Mouse (Mus musculus) left cerebral cortex, postnatal 36 days (tissue): Measurements from ENCODE around the gene Ngly1. TPM values are rescaled to one million over a fixed set of nuclear protein-coding genes. Genes with fewer than 3 reads are reported as not detected.
"Not testable (repeated sequence)": the region's sequence is repeated elsewhere in the genome, so short reads cannot be mapped to it uniquely, and the experiment has no call there.

Experiments used
- DNase-seq, 2 experiments: peaks; one replicate each; pipeline ENCODE4 v3.0.0; 2021 to 2022; ENCODE audit warnings: low spot score in 2 of 2, mixed read lengths in 1 of 2
- intact Hi-C: fragments of 180-260 bp; cut with DNase I; formaldehyde crosslinking; loops from one replicate; pipeline ENCODE4 v1.15.1; 2025
- total RNA-seq, 2 experiments: library from RNA; stranded (reverse); gene quantifications; 2 replicates each; pipeline ENCODE4 v1.2.3; 2021

The Ngly1 gene
- total RNA-seq, 2 experiments from 2014 or later, result 29.1 to 33.4 TPM

GRCm38 (mm10) chr14:16250099-16250498, 1.0 kb downstream of the Ngly1 start:
- no peak for DNase-seq
- intact Hi-C loops, result no loop called here

DNA sequence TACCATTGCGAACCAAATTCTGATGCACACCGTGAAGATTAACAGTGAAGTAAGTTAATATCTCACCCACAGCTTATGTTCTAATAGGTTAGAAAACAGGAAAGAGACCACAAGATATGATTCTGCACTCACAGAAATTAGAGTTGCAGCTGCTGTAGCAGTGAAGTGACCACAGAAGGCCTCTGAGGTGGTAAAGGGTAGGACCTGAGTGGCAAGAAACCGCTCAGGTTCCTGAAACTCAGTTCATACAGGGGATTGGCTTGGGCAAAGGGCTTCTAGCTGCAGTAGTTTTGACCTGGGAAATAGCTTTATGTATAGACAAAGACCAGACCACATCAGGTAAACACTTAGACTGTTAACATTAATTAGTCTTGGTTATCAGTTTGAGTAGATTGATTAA, 6.7 kb downstream of the Ngly1 start:
- intact Hi-C loops, result no loop called here

DNA sequence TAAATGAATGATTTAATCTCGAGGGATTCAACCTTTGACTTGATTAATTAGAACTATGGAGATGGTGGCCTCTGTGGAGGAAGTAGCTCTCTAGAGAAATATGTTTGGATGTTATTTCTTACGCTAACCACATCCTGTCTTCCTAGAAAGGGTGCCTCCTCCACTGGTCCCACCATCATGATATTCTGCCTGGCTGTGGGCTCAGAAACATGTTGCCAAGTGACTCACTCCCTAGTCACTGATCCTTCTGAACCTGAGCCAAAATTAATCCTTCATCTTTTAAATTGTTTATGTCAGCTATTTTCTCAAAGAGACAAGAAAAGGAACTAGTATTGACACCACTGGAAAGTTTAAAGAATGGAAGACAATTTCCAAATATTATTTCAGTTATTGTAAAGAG, 7.1 kb downstream of the Ngly1 start:
- DNase-seq, result no peak
- intact Hi-C loops, result no loop called here

More for the DNA sequence above, 6.7 kb downstream of the Ngly1 start:
- no peak for DNase-seq

- intact Hi-C loops, result no loop called here
- DNase-seq, result no peak
These were observed 11.5 kb downstream of the Ngly1 start for GRCm38 (mm10) chr14:16260541-16260940.

DNA sequence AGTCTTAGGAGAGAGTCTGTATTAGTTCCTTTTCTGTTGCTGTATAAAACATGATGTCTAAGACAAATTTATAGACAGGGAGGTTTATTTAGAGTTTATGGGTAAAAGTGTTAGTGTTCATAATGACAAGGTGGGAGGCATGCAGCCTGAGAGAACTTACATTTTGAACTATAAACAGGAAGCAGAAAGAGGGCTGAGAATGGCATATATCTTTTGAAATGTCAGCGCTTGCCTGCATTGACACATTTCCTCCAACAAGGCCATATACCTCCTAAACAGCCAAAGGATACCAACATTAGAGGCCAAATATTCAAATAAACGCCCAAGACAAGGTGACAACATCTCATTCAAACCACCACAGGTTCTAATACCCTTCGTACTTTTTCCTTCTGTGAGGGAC, 12.8 kb downstream of the Ngly1 start:
- intact Hi-C loops, result no loop called here
- no peak for DNase-seq

DNA sequence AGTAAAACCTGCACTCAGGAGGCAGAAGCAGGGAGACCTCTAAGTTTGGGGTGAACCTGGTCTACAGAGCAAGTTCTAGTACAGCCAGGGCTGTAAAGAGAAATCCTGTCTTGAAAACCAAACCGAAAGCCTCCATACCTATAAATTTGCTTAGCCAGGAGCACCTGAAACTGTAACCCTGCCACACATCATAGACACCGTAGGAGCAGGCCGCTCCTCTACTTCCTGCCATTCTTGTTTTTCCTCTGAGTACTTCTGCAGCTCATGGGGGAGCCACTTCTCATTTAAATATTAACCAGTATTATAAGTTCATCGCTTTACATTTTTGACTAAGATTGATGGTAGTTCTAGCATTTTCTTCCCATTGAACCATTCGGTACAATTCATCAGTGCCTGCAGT, 17.9 kb downstream of the Ngly1 start:
- intact Hi-C loops, result no loop called here
- DNase-seq, result no peak

GRCm38 (mm10) chr14:16269776-16270175, 20.7 kb downstream of the Ngly1 start:
- intact Hi-C loops, result no loop called here

GRCm38 (mm10) chr14:16273677-16274076, 24.6 kb downstream of the Ngly1 start:
- no peak for DNase-seq
- intact Hi-C loops, result no loop called here

More at GRCm38 (mm10) chr14:16269776-16270175, 20.7 kb downstream of the Ngly1 start:
- no peak for DNase-seq

DNA sequence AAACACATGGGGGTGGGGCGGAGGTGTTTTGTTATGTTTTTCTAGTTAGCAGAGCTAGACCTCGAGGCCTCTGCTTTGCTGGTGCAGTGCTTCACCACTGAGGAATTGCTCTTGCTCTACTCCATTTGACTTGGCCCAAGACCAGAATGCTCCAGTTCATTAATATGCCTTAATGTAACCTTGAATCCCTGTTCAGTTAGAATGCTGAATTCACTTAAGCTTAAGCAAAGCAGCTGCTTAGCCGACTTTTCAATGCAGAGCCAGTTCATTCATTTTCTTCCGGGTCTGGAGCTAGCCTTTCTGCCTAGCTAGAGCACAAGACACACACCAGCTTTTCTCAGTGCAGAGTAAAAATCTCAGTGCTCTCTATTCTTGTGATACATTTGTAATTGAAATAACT, 30.1 kb downstream of the Ngly1 start:
- intact Hi-C loops, result no loop called here
- no peak for DNase-seq

GRCm38 (mm10) chr14:16283966-16284365, 34.9 kb downstream of the Ngly1 start:
- no peak for DNase-seq
- intact Hi-C loops, result no loop called here

DNA sequence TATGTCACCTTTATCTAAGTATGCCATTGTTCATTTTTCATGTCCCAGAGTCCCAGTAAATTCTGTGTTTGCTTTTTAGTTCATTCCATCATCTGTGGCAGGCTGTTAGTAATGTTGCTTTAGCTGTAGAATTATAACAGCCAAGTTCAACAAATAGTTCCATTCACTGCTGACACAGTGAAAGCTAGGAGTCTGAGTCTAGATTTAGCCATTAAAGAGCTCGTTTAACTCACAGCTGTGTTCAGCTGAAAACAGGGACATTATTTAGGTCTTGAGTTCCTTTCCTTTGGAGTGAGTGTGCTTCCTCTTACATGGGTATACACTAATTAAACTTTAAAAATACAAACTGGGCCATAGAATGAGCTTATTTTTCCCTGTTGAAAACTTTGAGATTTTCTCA, 43.3 kb downstream of the Ngly1 start:
- intact Hi-C loops, result no loop called here
- DNase-seq, result no peak

DNA sequence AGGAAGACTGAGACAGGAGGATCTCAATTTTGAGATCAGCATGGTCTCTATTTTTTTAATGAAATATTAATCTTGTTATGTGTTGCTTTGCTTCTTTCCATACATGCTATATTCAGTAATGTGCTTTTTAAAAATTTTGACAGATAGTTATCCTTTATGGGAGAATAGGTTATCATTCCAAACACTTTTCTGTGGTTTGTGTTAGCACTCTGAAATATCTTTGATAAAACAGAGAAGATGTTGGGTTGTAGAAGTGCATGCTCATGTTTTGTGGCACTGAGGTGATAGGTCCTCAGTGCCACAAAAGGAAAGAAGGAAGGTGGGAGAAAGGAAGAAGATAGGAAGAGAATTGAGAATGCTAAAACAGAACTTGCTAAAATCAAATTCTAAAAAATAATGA, 43.9 kb downstream of the Ngly1 start:
- no peak for DNase-seq
- intact Hi-C loops, result no loop called here

- intact Hi-C loops, result no loop called here
- no peak for DNase-seq
These were observed 44.8 kb downstream of the Ngly1 start for GRCm38 (mm10) chr14:16293921-16294320.

- intact Hi-C loops, result loop anchor here (5.0 kb wide), 1 partner anchor 70 kb away; the partner anchor contains the start of gene Top2b
- DNase-seq, result no peak
These were observed 47.9 kb downstream of the Ngly1 start for GRCm38 (mm10) chr14:16296816-16297468.

DNA sequence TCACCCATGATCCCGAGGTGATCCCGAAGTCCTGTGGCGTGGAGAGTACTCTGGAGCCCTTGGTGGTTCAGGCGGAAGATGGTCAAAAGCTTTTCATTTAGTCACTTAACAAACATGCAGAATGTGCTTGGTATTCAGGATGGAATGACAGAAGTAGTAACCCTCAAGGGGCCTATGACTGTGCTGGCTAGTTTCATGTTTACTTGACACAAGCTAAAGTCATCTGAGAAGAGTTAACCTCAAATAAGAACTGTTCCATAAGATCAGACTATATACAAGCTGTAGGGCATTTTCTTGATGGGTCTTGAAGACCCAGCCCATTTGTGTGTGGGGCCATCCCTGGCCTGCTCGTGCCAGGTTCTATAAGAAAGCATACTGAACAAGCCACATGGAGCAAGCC, 52.7 kb downstream of the Ngly1 start:
- no peak for DNase-seq
- intact Hi-C loops, result no loop called here

- no peak for DNase-seq
- intact Hi-C loops, result no loop called here
These were observed 53.6 kb downstream of the Ngly1 start for GRCm38 (mm10) chr14:16302688-16303087.

GRCm38 (mm10) chr14:16310791-16311190, 61.7 kb downstream of the Ngly1 start:
- intact Hi-C loops, result no loop called here
- no peak for DNase-seq

DNA sequence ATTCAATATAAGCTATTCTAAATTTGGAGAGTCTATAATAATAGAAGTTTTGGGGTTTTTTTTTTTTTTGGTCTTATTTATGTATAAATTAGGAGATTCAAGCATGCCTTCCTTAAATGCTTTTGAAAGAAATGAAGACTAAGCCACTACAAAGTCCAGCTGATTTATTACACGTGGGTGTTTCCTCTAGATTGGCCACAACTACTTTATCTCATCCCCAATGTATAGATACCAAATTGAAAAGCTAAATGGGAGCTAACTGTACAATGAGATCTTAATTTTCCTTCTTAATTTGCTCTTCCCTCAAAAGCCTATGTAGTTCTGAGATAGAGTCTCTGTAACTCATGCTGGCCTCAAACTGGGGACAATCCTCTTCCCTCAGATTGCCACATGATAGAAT, 63.5 kb downstream of the Ngly1 start:
- intact Hi-C loops, result no loop called here
- no peak for DNase-seq

DNA sequence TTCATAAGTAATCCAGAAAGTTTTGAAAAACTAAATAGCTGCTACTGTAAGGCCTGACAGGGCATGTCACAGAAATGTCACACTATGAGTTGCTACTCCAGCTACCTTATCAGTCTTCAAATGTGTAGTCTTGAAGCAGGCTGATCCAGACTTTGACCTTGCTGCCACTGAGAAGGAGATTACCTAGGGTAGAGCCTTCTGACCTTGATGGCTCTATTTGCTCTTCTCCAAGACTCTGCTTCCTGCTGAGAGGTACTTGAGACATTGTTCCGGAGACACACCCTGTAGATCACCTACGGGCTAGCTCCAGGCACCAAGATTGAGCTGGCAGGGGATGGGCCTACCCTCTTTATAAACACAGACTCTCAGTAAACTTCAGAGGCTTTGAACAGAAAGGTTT, 64.0 kb downstream of the Ngly1 start:
- DNase-seq, intact Hi-C loops: not testable (repeated sequence)

- intact Hi-C loops, result no loop called here
- no peak for DNase-seq
These were observed 64.9 kb downstream of the Ngly1 start for GRCm38 (mm10) chr14:16313936-16314521.

DNA sequence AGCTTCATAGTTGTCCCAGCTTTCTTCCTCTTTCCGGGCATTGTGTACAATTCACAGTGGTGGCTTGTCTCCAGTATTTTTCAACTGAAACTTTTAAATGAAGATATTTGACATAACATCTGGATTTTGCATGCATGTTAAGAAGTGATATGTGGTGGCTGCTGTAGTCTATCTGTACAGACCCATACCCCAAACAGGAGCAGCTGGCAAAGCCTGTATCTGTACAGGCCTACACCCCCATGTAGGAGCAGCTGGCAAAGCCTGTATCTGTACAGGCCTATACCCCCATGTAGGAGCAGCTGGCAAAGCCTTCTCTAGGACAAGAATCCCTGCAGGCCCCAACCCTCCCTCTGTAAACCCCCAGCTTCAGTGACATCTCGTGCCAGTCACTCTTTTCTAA, 65.8 kb downstream of the Ngly1 start:
- intact Hi-C loops, result no loop called here
- DNase-seq, result no peak

DNA sequence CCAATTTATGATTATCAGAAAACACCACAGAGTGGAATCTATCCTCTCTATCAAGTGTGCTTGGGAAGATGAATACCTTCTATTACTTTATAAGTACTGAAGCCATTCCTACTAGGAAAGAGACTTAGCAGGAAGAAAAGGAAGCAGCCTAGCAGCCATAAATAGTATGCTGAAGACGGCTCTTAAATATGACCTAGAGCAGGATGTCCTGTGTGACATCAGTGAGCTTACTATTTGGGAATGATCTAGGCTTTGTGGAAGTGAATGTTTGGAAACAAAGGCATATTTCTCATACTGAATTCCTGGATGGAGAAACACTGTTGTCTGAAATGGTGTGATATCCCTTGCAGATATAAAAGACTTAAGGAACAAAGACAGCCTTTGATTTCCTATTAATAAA, 67.6 kb downstream of the Ngly1 start:
- DNase-seq, result no peak
- intact Hi-C loops, result no loop called here
